Mouse (Mus musculus) forebrain, embryonic 10.5 days (tissue): ENCODE results near the gene Chrm5. TPM values are rescaled to one million over a fixed set of nuclear protein-coding genes. Genes with fewer than 3 reads are reported as not detected.

Source experiments
- DNase-seq: peaks from one replicate; pipeline ENCODE4 v3.0.0-alpha.2; 2017; ENCODE audit warnings: low spot score; ENCODE audit errors: extremely low spot score
- H3K27ac ChIP-seq: fragments of 300-500 bp; sonication (generic); 2 replicates; pipeline ENCODE4 v1.5.1; 2016; ENCODE audit warnings: mild to moderate bottlenecking
- H3K27me3 ChIP-seq: fragments of 300-500 bp; sonication (generic); 2 replicates; pipeline ENCODE4 v1.6.1; 2016; ENCODE audit warnings: mild to moderate bottlenecking; ENCODE audit not compliant: poor library complexity, severe bottlenecking
- H3K36me3 ChIP-seq: fragments of 300-500 bp; sonication (generic); replicated peaks from 2 replicates; pipeline ENCODE4 v1.6.1; 2016; ENCODE audit warnings: mild to moderate bottlenecking, moderate library complexity
- H3K4me1 ChIP-seq: fragments of 300-500 bp; sonication (generic); 2 replicates; pipeline ENCODE4 v1.6.1; 2016
- H3K4me3 ChIP-seq: fragments of 300-500 bp; sonication (generic); 2 replicates; pipeline ENCODE4 v1.5.1; 2016; ENCODE audit warnings: mild to moderate bottlenecking, moderate library complexity
- H3K9me3 ChIP-seq: fragments of 300-500 bp; sonication (generic); 2 replicates; pipeline ENCODE4 v1.6.1; 2016; ENCODE audit warnings: mild to moderate bottlenecking, moderate library complexity
- WGBS: fragments of 180-500 bp; shearing (Covaris S2); methylation state at CpG from one replicate; pipeline ENCODE4 v1.1.7; 2016; 5-methylcytosine and 5-hydroxymethylcytosine counted together
- polyA plus RNA-seq: library from polyadenylated mRNA; unstranded; fragments of >200 nt; fragmentation: Nextera tagmentation; extraction: Ambion mirVana; gene quantifications from 2 replicates; pipeline ENCODE4 v1.2.1, GENCODE M21; 2016

The Chrm5 gene
- polyA plus RNA-seq, 1 experiment from 2014 or later: 0.09 TPM

DNA sequence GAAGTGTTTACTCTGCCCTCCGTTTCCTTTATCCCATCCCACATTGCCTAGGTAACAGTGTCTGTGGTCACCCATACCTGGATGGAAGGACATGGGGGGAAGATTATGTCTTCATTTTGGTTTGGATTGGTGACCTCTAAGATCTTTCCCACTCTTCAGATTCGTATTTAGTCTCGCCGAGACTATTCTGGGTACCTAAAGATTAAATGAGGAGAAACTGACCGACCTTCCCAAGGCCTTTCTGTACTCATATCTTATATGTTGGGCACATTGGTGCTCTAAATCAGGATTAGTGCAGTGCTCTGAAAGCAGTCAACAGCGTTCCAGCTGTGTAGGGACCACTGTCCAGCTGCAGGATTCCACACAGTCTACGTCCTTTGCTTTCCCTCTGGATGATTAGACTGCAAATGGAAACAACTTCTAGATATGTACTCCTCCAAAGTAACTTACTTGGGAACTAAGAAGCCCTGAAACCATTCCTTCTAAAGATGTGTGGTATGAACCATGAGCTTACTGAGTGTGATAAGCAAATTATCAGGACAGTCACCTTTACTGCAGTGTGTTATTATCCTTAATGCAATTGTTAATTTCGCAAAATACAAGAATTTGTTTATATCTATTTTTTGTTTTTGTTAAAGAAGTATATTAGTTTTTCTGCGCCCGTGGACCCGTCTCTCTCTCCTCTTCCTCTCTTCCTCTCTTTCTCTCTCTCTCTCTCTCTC lies 13.1 kb upstream of the Chrm5 start:
- Histone ChIP-seq H3K36me3 (no peaks in the 10 kb centered on the region), H3K4me3 (peak overlapping the region; percentile 80), H3K27me3 (no peaks in the 10 kb centered on the region), H3K9me3 (no peaks in the 10 kb centered on the region), H3K27ac (peak overlapping the region; percentile 100), H3K4me1 (peaks cover 33% of the 10 kb centered on the region)
- WGBS: 46% methylated on average over 11 of the region's 11 CpGs
- DNase-seq: no peak

DNA sequence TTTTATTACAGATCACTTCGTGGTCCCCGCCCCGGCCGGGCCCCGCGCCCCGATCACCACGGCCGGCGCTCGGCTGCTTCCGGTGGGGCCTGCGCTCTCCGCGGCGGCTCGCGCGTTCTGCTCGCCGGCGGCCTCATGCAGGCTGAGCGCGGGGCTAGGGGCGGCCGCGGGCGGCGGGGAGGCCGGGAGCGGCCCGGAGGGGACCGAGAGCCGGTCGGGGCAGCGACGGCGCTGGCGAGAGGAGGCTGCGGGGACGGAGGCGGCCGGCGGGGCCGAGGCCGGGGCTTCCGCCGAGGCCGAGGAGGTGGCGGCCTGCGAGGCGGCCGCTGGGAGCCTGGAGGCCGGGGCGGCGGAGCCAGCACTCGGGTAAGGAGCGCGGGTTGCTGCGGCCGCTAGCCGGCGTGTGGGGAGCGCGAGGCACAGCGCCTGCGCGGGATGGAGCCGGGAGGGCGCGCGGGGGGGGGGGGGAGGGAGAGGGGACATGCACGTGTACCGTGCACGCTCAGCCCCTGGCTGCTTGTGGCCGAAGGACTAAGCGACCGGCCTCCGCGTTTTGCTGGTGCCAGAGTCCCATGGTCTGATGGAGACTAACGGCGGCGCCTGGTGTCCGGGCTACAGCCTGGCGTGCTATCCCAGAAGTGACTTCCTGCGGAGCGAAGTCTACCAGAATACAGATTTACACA lies 12.4 kb upstream of the Chrm5 start, which contains the start of gene Aven:
Aven (plus strand) TSS at position 109 of the 683 bp plus-strand sequence.
- no peaks in the 10 kb centered on the region for H3K9me3 ChIP-seq
- peak within 1 kb of the TSS; percentile 80 for H3K4me3 ChIP-seq
- peaks cover 32% of the 10 kb centered on the region for H3K4me1 ChIP-seq
- peak within 1 kb of the TSS; percentile 100 for H3K27ac ChIP-seq
- peak; percentile 83 for DNase-seq
- H3K36me3 ChIP-seq: no peaks in the 10 kb centered on the region
- under 1% methylated on average over 80 of the region's 87 CpGs for whole genome bisulfite sequencing
- no peaks in the 10 kb centered on the region for H3K27me3 ChIP-seq

DNA sequence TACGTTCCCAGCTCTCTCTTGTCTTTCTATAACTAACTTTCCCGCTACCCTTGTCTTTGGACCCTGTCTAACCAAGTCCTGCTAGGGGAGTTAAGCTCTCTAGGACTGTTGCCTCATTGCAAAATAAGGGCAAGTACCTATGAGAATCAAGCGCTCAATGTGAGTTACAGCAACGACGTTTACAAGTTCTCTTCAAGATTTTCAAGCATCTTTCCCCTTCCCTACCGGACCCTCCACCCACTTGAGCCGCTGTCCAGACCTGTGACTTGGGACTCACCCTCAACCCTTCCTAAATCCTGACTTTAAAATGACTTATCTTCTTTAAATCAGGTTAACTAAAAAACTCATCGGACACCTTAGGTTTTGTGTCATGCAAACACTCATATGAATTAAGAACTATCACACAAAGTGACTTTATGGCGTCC lies 11.9 kb upstream of the Chrm5 start:
- no peaks in the 10 kb centered on the region for H3K36me3 ChIP-seq
- peak overlapping the region; percentile 80 for H3K4me3 ChIP-seq
- H3K27me3 ChIP-seq: no peaks in the 10 kb centered on the region
- peak overlapping the region; percentile 100 for H3K27ac ChIP-seq
- no peaks in the 10 kb centered on the region for H3K9me3 ChIP-seq
- peaks cover 28% of the 10 kb centered on the region for H3K4me1 ChIP-seq
- 8% methylated on average over 9 of the region's 9 CpGs for WGBS
- DNase-seq: peak; percentile 41

DNA sequence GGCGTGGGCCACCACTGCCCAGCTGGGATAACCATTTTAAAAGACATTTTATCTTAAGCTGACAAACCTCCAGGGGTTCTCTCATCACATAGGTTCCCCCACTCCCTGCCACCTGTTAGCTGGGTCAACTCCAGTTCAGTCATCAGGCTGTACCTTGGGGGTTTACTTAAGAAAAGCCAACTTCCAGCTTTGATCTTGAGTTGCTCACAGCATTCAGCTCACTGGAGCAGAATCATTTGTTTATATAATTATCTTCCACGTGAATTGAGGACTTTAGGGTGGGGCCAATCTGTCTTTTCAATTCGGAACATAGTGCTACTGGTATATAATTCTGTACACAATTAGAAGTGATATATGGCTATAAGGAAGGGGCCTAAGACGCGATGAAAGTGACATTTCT lies 11.1 kb upstream of the Chrm5 start:
- 69% methylated on average over 5 of the region's 5 CpGs for WGBS
- Histone ChIP-seq H3K4me1 (peaks cover 28% of the 10 kb centered on the region), H3K27me3 (no peaks in the 10 kb centered on the region), H3K9me3 (no peaks in the 10 kb centered on the region), H3K4me3 (no peak overlapping the region), H3K27ac (no peak overlapping the region), H3K36me3 (no peaks in the 10 kb centered on the region)
- no peak for DNase-seq

DNA sequence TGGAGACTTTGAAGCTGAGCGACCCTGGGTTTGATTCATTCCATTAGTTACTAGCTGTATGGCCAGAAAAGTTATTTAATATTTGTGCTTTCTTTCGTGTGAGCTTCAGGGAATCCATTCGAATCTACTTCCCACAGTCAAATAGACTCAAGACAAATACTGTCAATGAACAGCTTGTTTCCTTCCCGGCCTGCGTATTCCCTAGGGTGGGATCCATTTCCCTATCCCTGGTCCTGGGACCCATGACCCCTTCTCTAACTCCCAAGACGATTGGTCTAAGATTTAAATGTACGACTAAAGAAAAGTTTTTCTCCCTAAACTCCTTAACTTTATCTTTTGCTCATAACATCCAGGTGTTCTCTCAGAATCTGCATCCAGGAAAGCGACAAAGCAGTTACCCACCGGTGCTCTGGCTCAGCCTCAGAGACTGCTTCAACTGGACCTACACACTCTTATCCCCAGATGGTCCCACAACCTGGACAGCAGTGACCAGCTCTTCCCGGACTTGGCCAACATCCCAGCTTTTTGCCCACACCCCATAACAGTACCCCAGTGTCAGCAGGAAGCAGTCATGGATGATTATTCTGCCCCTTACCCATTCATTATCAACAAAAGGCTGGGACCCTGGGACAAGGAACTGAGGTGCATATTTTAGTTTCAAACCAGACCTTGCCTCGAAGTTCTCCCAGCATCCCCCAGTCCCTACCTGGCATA lies 10.1 kb upstream of the Chrm5 start:
- Histone ChIP-seq H3K27ac (no peak overlapping the region), H3K4me1 (peaks cover 28% of the 10 kb centered on the region), H3K9me3 (no peaks in the 10 kb centered on the region), H3K36me3 (no peaks in the 10 kb centered on the region), H3K27me3 (no peaks in the 10 kb centered on the region), H3K4me3 (no peak overlapping the region)
- 85% methylated on average over 11 of the region's 11 CpGs for WGBS
- no peak for DNase-seq

DNA sequence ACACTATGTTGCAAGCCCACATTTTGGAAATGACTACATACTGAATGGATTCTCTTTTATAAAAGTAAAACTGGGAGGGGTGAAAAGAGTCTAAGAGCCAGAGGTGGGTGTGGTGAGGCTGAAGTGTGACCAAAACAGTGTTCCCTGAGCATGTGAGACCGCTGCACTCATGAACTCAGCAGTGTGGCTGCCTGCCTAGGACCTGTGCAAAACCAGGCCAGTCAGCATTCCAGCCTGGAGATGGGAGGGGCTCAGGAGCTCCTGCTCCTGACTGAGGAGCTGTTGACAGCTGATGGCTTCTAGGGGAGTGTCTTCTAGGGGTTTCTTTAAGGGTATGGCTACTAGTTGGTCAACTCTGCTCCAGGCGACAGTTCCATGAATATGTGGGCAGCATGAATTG lies 4.3 kb upstream of the Chrm5 start:
- no peaks in the 10 kb centered on the region for H3K27me3 ChIP-seq
- DNase-seq: no peak
- H3K9me3 ChIP-seq: no peaks in the 10 kb centered on the region
- WGBS: 75% methylated on average over 2 of the region's 2 CpGs
- H3K4me3 ChIP-seq: no peak overlapping the region
- no peaks in the 10 kb centered on the region for H3K36me3 ChIP-seq
- no peaks in the 10 kb centered on the region for H3K4me1 ChIP-seq
- no peak overlapping the region for H3K27ac ChIP-seq

DNA sequence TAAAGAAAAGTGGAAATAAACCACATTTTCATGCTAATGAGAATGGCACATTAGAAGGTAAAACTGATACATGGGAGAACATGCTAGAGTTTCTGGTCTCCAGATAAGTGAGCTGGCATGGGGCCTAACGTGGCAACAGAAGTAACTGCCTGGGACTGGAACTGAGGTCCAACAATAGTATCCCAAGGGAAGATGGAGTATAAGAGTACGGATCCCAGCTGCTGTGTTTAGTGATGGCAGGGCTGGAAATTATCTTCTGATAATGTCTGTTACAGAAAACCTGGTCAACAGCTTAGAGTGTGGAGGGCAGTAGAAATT lies 2.7 kb upstream of the Chrm5 start:
- H3K4me3 ChIP-seq: no peak overlapping the region
- H3K4me1 ChIP-seq: no peaks in the 10 kb centered on the region
- H3K36me3 ChIP-seq: no peaks in the 10 kb centered on the region
- no peak for DNase-seq
- H3K27me3 ChIP-seq: no peaks in the 10 kb centered on the region
- no peaks in the 10 kb centered on the region for H3K9me3 ChIP-seq
- no peak overlapping the region for H3K27ac ChIP-seq
- WGBS: 82% methylated on average over 2 of the region's 2 CpGs

DNA sequence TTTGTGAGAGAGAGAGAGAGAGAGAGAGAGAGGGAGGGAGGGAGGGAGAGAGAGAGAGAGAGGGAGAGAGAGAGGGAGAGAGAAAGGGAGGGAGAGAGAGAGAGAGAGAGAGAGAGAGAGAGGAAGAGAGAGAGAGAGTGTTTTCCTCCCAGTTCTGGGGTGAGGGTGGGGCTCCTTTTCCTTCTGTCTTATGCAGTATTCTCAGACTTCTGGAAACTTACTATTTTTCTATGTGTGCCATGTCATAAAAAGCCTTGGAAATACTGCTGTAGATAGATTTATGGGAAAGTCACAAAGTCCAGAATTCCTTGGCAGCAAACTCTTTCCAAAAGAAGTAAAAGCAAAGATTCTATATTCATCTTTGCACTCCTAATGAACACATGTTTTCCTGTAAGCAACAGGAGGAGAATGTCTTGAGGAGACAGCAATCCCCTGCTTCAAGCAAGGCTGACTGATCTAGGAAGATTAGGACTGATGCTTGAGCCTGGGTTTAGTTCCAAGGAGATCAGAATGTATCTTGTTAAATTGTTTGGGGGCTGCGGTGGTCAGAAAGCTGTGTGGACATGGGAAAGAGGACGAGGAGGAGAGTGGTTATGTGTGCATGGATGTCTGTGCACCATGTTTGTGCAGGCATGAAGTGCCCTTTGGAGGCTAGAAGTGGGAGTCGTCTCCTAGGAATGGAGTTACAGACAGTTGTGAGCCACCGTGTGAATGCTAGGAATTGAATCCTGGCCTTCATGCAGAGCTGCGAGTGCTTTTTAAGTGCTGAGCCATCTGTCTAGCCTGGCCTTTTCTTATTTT lies 2.2 kb upstream of the Chrm5 start:
- no peaks in the 10 kb centered on the region for H3K36me3 ChIP-seq
- H3K27ac ChIP-seq: no peak overlapping the region
- 84% methylated on average over 5 of the region's 5 CpGs for WGBS
- no peak for DNase-seq
- H3K4me3 ChIP-seq: no peak overlapping the region
- H3K27me3 ChIP-seq: no peaks in the 10 kb centered on the region
- no peaks in the 10 kb centered on the region for H3K4me1 ChIP-seq
- no peaks in the 10 kb centered on the region for H3K9me3 ChIP-seq

DNA sequence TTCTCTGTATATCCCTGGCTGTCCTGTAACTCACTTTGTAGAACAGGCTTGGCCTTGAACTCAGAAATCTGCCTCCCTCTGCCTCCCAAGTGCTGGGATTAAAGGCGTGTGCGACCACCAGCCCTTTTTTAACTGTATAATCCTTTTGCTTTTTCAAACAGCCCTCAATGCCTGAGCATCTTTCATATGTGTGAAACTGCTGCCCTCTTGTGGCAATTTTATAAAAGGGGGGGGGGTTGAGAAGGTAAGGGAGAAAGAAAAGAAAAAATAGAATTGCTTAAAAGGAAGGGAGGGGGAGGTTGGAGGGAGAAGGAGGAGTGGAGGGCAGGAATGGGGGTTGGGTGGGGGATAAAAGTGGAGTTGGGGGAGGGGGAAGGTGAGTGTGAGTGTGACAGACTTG lies 995 bp upstream of the Chrm5 start:
- H3K9me3 ChIP-seq: no peaks in the 10 kb centered on the region
- H3K36me3 ChIP-seq: no peaks in the 10 kb centered on the region
- H3K27ac ChIP-seq: no peak overlapping the region
- no peaks in the 10 kb centered on the region for H3K4me1 ChIP-seq
- 3% methylated on average over 2 of the region's 2 CpGs for WGBS
- H3K27me3 ChIP-seq: no peaks in the 10 kb centered on the region
- H3K4me3 ChIP-seq: no peak overlapping the region
- DNase-seq: peak; percentile 35

DNA sequence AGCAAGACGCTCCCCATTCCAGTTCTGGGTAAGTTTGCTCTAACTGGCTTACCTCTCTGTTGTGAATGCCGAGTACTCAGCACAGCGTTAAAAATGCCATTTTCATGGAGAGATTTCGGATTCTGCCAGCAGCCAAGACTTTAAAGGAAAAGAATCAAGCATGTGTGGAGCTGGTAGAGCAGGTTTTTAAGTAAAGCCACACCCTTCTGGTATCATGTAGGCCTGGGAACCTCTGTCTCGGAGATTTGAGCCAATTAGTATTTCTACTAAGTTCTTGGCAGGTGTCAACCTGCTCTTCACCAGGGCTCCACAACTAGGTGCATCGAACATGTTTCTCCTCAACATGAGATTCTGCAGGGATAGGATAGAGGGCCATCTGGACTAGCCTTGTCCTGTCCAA lies 4.0 kb downstream of the Chrm5 start:
- 80% methylated on average over 6 of the region's 6 CpGs for WGBS
- DNase-seq: no peak
- no peak overlapping the region for H3K4me3 ChIP-seq
- no peak overlapping the region for H3K27ac ChIP-seq
- H3K36me3 ChIP-seq: no peaks in the 10 kb centered on the region
- no peaks in the 10 kb centered on the region for H3K4me1 ChIP-seq
- no peaks in the 10 kb centered on the region for H3K27me3 ChIP-seq
- H3K9me3 ChIP-seq: no peaks in the 10 kb centered on the region

DNA sequence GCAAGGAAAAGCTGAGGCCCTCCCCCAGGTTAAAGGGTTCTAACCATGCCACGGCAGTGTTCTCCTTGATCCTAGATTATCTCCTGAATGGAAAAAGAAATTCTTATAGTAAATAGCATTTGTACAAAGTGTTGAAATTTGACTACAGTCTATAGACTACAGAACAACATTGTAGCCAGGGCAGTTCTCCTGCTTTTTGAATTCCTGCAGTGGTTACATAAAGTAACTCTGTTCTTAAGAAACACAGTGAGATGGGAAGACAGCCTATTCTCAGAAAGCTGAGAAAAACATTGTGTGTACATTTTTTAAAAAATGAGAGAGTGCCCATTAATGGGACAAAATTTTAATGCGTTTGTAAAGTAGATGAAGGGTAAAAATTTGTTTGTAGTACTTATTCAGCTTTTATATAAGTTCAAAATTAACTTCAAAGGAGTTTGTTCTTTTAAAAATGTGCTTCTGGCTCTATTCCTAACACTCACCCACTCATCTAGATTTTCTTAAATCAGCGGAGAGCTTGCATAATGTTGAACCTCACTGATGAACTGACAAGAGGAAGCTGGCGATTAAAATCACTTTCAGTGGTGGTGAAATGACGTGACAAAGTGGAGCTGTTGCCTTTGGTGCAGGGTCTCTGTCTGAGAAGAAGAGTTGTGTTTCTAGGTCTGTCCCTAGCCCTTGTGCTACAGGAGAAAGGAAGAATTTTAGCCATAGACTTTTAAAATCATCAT lies 5.4 kb downstream of the Chrm5 start:
- Histone ChIP-seq H3K36me3 (peaks cover 1% of the 10 kb centered on the region; the same call in 1 of the 2 replicates), H3K27me3 (no peaks in the 10 kb centered on the region), H3K27ac (no peak overlapping the region), H3K4me1 (no peaks in the 10 kb centered on the region), H3K9me3 (no peaks in the 10 kb centered on the region), H3K4me3 (no peak overlapping the region)
- no peak for DNase-seq
- WGBS: 81% methylated on average over 5 of the region's 5 CpGs

DNA sequence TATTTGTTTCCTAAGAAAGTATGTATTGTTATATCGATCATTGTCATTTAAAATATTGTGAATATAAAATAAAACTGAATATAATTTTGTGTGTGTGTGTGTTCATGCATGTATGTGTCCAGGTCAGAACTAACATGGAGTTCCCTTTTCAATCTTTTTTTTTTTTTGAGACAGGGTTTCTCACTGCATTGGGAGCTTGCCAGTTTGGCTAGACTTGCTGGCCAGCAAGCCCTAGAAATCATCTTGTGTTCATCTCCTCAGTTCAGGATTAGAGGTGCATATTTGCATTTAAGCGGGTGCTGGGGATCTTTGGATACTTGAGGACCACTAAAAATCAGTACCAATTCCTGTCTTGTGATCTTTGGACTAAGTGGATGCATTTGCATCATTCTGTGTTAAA lies 8.5 kb downstream of the Chrm5 start:
- DNase-seq: no peak

More for the DNA sequence above, 8.5 kb downstream of the Chrm5 start:
- H3K36me3 ChIP-seq: peaks cover 32% of the 10 kb centered on the region
- H3K27me3 ChIP-seq: no peaks in the 10 kb centered on the region
- H3K27ac ChIP-seq: no peak overlapping the region
- no peaks in the 10 kb centered on the region for H3K9me3 ChIP-seq
- H3K4me1 ChIP-seq: no peaks in the 10 kb centered on the region
- WGBS: 96% methylated on average over 2 of the region's 2 CpGs
- H3K4me3 ChIP-seq: no peak overlapping the region
